Mouse (Mus musculus) testis, postnatal 10 days (tissue): ENCODE results near the gene Tent5b.
"Not testable (repeated sequence)": the region's sequence is repeated elsewhere in the genome, so short reads cannot be mapped to it uniquely, and the experiment has no call there.

Experiments used
- DNase-seq: peaks from one replicate; pipeline ENCODE4 v3.0.0; 2021; ENCODE audit warnings: low spot score

Tent5b gene

GRCm38 (mm10) chr4:133501514-133501913, 21.6 kb downstream of the Tent5b start:
- no peak for DNase-seq

DNA sequence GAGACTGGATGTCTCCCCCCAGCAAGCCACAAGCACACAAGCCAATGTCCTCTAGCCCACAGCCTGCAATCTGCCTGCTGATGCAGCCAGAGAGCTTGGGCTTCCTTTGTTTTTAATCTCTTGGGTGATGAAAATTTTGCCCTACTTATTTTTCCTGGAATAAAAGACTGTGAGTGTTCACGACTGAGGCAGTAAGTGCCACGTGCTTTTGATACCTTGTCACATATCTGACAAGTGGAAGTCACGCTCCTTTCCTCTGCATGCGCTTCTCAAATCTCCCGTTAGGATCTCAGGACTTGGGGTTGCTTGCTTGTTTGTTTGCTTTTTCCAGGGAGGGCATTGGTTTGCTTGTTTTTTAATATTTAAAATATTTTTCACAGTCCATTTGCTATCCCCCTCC, 24.4 kb downstream of the Tent5b start:
- no peak for DNase-seq

- no peak for DNase-seq
Measured at GRCm38 (mm10) chr4:133504755-133505485, 25.0 kb downstream of the Tent5b start.

DNA sequence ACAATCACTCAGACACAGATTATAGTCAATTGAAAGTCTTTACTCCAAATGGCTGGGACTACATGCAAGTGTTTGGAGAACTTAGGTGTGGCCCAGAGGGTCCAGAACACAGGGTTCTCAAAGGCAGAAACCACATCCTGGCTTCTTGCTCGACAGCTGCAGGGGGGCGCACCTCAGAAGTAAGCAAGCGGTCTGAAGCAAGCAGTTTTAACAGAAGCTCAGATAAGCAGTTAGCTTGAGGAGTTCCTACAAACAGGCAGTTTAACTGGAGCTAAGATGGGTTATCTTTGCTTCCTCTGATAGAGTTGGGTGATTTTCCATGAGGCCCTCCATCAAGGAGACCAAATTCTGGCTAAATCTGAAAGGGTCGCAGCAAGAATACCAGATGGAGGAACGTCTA, 26.6 kb downstream of the Tent5b start:
- DNase-seq = no peak

GRCm38 (mm10) chr4:133508990-133509389, 29.1 kb downstream of the Tent5b start:
- DNase-seq = no peak

DNA sequence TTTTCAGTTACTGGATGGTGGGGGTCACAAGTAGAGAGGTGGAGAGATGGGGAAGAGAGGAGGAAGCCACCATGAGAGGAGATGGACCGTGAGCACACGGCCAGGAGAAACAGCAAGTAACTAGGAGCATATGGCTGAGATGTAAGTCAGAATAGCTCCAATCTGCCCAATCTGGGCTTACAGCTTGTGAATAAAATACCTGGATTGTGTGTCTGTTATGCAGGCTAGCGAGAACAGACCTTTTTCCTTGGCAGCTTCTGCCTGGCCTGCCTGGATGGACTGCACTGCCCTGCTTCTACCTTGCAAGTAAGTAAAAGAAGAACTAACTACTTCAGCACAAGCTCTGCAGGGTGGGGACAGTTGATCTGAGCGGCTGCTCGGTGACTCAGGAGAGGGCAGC, 31.1 kb downstream of the Tent5b start:
- DNase-seq = no peak

- not testable (repeated sequence) for DNase-seq
Measured at GRCm38 (mm10) chr4:133512511-133512910, 32.6 kb downstream of the Tent5b start.

DNA sequence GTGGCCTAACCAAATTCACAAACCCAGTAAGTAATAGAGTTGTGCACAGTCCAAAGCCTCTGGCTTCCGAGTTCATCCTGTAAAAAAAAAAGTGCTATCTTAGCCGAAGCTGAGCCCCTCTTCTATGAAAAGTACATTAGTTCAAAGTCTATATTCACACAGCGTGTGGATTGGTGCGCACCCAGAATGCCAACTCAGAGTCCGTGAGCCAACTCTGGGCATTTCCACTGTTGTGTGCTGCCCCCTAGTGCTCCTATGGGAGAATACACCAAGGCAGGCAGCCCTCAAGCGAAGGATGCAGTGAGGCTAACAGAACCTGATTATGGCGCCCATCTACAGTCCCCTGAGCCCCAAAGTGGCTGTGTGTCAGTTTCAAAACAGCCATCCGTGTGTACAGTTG, 33.0 kb downstream of the Tent5b start:
- peak; percentile 79 for DNase-seq

- no peak for DNase-seq
Measured at GRCm38 (mm10) chr4:133518601-133519368, 38.9 kb downstream of the Tent5b start, which contains the start of gene Kdf1. Gene Kdf1 (plus strand): TSS chr4:133518963.

GRCm38 (mm10) chr4:133519369-133519665, 39.4 kb downstream of the Tent5b start:
- DNase-seq = peak; percentile 60

- DNase-seq = no peak
Measured at GRCm38 (mm10) chr4:133521502-133521901, 41.6 kb downstream of the Tent5b start.

DNA sequence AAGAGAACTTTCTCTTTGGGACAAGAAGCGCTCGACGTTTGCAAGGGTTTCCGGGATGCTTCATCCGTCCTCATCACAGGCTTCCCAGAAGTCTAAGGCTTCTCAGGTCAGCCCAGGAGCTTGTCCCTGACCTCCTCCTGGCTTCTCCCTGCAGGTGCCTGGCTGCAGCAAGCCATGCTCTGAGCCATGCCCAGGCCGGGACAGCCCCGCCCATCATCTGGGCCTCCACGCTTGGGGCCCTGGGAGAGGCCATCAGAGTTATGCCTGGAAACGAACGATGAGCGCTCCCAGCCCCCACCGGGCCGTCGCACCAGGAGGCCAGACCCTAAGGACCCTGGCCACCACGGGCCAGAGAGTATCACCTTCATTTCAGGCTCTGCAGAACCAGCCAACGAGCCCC, 47.9 kb downstream of the Tent5b start:
- no peak for DNase-seq

- DNase-seq = no peak
Measured at GRCm38 (mm10) chr4:133532777-133533176, 52.8 kb downstream of the Tent5b start.

DNA sequence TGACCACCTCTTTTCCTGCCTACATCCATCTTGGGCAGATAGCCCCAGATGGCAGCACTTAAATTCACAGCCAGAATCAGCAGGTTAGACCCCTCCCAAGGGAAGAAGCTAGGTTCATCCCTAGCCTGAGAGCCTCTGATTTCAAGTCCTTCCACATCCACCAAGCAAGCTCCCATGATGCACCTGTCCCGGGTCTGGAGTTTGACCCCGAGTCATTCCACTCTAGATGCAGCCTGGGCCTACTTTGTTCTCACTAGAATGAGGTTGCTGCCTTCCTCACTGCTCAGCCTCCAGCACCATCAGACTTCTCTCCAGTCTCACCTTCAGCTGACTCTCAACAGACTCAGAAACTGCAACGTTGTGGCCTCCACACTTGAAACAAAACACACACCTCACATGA, 56.1 kb downstream of the Tent5b start:
- DNase-seq = no peak

DNA sequence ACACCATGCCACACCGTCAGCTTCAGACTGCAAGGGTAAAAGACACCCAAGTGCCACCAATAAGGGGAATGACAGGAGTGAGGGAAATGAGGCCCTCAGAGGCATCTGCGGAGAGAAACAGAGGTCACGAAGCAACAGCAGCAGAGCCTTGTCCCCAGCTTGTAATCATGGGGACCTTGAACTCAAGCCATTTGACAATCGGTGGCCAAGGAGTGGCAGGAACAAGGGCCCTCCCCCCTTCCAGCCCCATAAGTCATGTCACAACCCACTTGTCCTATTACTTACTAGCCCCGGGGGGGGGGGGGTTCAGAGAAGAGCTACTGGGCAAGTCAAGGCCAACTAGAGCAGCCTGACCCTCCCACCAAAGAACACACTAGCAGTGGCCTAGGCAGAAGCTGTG, 56.7 kb downstream of the Tent5b start:
- DNase-seq = no peak
